Mouse (Mus musculus) B cell, adult 2 months (primary cell): ENCODE results near the gene Man2c1.

Experiments
- DNase-seq, 2 experiments: peaks; one replicate each; pipeline ENCODE4 v3.0.0; 2022

The Man2c1 gene

DNA sequence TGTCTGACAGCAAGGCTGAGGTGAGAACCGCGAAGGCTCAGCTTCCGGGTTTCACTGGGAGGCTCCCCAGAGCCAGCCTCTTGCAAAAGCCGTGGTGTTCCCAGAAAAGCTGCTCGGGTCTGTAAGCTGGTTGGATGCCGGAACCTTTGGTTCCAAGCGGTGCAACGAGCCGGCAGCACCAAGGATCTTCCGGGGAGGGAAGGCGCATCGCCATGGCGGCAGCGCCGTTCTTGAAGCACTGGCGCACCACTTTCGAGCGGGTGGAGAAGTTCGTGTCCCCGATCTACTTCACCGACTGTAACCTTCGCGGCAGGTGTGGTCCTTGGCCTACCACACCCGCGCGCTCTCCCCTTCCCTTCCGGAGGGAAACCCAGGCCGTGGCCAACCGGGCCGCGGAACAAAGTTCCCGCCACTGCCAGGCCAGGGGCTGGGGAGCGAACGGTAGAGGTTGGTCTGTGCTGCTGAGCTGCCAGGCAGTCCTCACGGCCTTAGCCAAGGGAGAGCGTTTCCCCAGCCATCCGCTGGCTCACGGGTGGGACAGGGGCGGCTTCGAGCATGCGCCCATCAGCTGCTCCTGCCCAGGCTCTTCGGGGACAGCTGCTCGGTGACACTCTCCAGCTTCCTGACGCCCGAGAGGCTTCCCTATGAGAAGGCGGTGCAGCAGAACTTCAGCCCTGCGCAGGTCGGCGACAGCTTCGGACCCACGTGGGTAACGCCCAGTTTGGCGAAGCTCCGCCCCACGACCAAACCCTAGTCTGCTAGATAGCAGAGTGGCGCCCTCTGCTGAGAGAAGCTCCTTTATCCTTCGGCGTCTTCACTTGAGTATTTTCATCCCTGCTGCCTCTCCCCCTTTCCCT lies at the start of gene Man2c1:
TSS of gene Man2c1 (plus strand) at position 114 of the 857 bp plus-strand sequence.
- DNase-seq: peak; percentile 96

DNA sequence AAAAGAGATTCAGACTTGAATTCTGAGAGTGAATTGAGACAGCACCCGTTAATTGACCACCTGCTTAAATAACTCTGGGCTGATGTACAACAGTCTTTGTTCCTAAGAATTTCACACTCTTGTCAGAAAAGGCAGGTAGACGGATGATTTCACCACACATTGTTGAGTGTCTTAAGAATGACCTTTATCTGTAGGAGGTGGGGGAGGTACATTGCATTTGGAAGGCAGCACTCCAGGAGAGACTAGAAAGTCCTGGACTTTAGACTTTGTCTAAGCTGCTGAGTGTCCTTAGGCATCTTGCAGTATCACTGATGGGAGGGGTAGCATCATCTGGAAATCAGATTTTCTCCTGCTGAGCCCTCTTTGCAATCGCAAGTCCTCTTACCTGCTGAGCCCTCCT lies 48.3 kb upstream of the Man2c1 start:
- DNase-seq: no peak

DNA sequence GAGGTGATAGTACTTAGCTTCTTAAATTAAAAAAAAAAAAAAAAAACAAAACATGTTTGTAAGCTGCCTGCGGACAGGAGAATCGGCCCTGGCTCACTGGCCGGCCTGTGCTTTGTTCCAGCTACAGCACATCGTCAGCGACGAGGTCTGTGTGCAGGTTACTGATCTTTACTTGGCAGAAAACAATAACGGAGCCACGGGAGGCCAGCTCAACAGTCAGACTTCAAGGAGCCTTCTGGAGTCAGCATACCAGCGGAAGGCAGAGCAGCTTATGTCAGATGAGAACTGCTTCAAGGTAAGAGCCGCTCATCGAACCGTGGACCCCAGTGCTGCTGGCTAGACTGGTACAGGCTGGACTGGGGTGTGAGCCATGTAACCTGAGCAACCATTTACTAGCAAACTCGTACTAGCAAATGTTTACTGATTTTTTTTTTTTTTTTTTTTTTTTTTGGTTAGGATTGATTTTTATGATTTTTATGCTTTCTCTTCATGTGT lies 13.2 kb upstream of the Man2c1 start:
- DNase-seq: no peak

DNA sequence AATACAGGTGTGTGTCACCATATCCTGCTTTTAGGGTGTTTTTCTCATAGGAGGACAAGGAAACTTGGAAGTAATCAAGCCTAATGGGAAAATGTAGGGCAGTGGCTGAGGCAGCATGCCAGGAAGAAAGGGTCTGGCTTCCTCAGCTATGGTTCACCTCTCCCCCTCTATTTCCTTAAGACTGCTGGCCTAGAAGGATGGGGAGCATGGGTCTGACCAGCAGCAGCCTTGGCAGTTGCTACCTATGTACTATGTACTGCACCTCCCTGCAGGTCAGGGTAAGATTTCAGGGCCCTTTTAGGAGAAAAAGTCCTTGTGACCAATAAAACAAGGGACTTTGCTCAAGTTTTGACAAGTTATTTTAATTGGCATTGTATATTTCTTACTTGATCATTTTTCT lies 849 bp upstream of the Man2c1 start:
- no peak for DNase-seq

DNA sequence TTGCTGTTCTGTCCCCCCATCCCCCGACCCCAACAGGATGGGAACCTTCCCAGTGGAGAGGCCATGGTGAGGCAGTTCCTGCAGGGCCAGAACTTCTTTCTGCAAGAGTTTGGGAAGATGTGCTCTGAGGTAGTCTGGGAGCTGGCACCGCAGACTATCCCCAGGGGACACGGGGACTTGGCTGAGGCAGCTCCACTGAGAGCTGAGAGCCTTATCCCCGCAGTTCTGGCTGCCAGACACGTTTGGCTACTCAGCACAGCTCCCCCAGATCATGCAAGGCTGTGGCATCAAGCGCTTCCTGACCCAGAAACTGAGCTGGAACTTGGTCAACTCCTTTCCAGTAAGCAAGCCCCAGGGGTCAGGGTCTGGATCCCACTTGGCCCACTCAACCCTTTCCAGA lies 6.8 kb downstream of the Man2c1 start:
- no peak for DNase-seq

DNA sequence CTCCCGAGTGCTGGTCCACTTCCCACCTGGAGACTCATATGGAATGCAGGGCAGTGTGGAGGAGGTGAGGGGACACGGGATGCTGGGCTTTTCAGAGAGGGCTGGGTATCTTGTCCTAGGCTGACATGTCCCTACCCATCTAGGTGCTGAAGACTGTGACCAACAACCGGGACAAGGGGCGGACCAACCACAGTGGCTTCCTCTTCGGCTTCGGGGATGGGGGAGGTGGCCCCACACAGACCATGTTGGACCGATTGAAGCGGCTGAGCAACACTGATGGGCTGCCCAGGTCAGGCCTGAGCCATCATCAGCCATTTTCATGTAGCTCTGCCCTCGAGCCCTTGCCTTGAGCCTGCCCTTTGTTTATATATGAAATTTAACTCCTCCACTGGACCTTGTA lies 7.3 kb downstream of the Man2c1 start:
- DNase-seq: no peak

DNA sequence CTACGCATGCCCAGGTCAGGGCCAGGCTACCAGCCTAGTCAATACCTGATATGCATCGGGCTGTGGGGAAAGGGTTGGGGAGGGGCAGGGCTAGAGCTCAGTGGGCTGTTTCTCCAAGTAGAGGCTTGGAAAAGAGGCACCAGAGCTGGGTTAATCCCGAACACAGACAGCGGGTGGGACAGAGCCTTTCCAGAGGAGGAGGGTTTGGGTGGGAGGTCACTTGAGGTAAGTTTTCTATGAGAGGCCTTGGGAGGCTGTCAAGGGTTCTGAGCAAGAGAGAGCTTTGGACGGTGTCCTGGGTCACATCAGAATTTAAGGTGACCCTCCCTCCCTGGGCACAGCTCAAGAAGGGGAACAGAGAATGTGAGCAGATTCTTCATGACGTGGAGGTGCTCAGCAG lies 8.0 kb downstream of the Man2c1 start:
- DNase-seq: no peak

DNA sequence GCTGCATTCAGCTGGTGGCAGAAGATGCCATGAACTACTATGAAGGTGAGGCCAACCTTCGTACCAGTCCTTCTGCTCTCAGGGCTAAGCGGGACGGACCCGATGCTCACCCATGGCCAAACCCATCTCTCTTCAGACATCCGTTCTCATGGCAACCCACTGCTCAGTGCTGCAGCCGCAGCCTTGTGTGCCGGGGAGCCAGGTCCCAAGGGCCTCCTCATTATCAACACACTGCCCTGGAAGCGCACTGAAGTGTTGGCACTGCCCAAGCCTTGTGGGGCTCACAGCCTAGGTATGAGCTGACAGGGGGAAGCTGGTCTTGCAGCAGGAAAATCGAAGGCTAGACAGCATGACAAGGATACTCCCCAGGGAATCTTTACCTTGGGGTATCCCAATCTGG lies 8.6 kb downstream of the Man2c1 start:
- DNase-seq: no peak

DNA sequence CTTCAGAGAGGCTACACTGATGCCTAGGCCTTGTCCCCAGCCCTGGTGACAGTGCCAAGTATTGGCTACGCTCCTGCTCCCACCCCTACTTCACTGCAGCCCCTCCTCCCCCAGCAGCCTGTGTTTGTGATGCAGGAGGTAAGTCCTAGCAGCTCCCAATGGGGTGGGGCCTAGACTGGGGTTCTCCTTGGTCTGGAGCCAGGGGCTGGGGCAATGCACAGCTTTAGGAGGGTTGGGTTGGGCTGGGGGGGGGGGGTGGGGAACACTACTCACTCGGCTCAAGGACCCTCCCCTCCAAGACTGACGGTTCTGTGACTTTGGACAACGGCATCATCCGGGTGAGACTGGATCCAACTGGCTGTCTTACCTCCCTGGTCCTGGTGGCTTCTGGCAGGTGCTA lies 9.1 kb downstream of the Man2c1 start:
- no peak for DNase-seq

DNA sequence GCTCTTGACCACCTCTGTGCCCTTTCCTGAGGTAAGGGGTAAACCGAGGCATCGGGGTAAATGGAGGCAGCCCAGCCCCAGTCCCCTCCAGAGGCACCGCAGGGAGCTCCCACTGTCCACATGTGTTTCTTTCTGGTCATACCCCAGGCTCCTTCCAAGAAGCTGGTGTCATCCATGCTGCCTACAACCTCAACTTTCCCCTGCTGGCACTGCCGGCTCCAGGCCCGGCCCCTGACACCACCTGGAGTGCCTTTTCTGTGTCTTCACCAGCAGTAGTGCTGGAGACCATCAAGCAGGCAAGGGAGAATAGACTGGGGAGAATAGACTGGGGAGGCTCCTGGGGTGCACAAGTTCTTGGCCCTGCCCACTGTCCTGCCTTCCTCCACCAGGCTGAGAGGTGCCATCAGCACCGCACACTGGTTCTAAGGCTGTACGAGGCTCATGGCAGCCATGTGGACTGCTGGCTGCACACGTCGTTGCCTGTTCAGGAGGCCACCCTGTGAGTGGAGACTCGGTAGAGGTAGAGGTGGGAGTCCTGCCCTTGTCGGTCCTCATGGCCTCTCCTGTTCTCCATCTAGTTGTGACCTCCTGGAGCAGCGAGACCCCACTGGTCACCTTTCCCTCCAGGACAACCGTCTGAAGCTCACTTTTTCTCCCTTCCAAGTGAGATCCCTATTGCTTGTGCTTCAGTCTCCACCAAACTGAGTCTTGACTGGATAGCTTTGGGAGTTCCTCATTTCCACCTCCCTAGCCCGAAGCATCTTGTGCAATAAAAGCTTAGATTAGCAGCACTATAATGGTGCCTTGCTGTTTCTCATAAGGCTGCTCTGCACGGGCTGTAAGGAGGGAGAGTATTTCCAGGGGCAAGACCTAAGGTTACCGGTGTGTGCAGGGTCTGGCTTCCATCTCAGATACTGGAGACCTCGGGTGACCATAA lies 11.2 kb downstream of the Man2c1 start:
- DNase-seq: no peak

DNA sequence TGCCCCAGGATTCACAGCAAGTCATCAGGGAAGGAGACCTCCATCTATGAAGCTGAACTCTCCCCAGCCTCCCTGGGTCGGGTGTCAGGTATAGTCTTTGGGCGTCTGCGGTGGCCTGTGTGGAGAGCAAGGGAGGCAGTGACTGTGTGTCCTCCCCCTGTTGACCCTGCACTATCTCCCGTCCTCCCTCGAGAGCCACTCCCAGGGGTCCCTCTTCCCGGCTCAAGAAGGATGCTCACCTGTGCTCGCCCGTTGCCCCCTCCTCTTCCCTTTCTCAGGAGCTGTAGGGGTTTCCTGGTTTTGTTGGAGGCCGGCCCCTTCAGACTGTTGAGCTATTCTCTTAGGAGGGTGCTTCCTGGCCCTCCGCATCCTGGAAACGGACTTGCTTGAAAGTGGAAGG lies 12.7 kb downstream of the Man2c1 start:
- DNase-seq: no peak

DNA sequence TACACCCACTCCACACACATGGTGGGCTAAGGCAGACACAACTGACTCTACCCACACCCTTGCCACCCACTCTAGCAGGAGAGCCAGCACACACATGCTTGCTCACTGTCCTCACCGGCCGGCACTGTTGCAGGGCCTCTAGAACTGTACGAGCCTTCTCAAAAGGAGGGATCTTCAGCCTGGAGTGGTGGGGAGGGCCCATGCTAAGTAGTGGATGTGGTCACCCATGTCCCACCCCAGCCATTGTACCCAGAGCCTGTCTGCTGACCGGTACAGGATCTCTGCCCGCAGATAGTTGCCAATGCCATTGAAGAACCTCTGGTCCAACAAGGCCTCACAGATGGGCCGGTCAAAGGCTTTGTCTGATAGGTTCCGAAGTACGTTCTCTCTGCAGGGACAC lies 14.3 kb downstream of the Man2c1 start:
- no peak for DNase-seq

DNA sequence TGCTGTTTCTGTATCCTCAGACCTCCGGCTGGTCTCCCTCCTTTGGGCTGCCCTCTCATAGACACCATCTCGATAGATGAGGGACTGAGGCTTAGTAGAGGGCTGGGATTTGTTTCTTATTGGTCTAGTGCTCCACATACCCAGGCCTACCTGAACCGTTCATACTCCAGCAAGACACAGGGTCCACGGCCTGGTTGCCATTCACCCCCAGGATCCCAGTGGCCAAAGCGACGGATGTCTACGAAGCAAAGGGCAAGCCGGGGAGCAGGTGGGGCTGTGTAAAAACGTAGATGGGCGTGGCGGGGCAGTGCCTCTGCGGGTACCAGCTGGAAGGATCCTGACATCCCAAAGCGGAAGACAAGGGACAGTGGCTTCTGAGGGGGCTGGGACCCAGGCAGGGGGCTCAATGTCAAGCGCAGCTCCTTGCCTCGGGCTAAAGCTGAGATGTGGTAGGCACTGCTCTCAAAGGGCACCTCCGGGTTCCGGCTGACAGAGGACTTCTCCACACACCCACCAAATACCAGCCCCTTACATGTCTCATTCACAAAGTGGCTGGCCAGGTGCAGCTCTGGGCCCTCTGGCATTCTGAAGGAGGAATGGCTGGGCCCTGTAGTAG lies 16.1 kb downstream of the Man2c1 start:
- DNase-seq: no peak

DNA sequence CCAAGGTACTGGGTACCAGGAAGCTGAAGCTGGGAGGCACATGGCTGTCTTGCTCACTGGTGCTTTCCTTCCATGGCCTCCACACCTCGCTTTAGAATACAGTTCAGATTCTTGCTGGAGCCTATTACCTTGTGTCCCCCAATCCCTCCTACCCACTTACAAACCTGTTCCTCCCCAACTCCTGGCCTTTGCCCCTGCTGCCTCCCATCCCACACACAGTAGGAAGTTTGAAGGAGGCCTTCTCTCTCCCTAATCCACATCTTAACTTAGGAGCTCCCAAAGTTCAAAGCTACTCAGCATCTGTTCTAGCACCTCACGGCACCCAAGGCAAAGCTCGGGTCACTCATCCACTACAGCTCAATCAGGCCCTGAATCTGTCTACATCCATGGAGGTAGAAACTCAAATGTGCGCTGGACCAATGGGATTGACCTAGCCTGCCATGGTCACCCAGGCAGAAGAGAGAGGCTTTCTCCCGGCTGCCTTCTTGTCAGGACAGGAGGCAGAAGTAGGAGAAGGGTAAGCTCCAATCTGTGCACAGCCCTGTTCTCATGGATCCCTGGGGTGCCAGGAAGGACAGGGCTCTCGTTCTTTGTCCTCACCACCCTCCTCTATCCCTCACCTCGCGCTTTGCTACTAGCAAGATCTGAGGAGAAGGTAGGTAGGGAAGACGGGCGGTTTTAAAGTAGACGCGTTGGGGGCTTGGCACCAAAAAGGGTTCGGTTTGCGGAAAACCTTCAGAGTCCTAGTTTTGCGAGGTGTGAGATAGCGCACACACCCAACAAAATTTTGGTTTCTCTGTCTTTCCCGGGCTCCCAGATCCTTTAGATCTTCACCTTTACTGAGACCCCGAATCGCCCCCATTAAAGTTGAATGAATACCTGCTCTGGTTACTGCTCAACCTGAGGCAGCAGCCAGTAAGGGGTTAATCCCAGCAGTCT lies 17.0 kb downstream of the Man2c1 start:
- DNase-seq: peak; percentile 33 to 37

DNA sequence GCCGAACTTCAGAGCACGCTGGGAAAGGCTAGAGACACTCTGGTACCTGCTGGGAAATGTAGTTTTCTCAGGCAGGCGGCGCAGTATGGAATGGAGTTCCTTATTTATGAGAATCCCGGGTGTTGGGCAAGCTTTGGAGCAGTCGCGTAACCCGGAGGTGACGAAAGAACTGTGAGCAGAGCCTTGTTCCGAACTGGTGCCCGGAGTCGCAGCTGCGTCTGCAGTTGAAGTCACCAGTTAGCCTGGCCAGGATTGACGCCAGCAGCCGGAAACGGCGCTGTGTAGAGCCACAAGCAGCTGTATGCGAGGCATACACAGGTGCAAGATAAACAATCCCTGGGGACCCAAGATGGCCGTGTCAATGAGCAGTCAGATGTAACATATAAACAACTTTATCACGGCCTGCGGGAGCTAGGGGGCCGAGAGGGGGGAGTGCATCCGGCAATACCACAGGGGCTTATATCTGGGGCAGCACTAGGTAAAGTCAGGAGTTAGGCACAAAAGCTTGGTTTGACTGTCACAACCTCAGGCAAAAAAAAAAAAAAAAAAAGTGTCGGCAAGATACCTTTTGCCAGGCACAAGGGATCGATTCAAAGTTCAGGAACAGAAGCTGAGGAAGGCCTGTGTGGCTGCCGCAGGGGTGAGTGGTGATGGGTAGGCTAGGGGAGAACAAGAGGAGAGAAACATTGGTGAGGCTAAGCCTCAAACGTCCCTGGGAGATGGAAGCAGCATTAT lies 17.8 kb downstream of the Man2c1 start, which contains the start of gene Neil1:
TSS of gene Neil1 (minus strand) at position 162 of the 735 bp plus-strand sequence.
- peak; percentile 88 to 90 for DNase-seq

DNA sequence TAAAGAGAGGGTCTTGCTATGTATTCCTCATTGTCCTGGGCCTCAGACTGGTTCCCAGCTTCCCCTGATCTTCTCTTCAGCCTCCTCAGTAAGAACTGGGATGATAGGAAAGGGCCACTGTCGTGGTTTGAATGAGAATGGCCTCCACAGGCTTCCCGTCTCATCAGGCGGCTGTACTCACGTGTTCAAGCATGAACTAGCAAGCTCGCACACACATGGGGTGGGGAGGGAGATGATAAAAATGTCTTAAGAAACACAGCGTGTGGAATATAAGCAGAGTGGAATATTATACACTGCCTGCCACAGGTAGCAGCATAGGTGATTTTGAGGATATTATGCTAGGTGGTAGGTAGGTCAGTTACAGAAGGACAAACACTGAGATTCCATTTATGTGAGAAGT lies 18.5 kb downstream of the Man2c1 start:
- peak; percentile 38 to 42 for DNase-seq

DNA sequence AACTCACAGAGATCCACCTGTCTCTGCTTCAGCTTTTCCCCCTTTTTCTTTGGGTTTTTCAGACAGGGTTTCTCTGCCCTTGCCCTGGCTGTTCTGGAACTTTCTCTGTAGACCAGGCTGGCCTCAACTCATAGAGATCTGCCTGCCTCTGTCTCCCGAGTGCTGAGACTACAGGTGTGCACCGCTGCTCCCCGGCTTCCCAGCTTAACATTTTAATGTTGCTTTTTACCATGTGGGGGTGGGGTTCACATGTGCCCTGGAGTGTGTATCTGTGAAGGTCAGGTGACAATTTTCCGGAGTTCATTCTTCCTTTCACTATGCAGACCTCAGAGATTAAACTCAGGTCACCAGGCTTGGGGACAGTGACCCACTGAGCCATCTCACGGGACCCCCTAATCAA lies 19.7 kb downstream of the Man2c1 start:
- DNase-seq: no peak

DNA sequence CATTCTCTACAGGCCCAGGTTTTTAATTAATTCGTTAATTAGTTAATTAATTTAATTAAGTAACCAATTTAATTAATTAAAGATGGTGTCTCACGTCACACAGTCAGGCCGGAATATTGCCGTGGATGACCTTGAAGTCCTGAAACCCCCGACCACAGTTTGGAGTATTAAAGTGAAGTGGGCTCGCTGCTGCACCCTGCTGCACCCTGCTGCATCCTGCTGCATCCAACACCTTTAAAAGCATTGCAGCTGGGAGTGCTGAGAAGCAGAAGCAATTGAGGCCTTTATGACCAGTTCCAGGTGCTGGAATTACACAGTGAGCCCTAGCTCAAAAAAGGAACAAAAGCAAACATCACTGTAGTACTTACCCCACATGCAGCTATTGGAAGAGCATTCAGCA lies 21.8 kb downstream of the Man2c1 start:
- no peak for DNase-seq

DNA sequence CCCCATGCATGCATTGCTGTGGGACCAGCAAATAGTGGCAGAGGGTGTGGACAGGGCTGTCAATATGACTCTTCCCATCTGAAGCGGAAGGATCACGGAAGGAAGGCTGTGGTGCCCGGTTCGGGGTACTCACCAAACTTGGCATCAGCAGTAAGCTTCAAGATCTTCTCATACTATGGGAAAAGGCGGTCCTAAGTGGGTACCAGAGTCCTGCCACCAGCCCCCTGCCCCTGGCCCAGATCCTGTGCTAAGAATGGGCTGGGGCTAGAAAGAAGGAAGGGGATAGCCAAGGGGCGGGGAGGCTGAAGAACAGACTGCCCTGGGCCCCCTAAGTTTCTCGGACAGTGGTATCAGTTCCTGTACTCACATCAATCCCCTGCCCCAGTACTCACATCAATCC lies 25.9 kb downstream of the Man2c1 start:
- DNase-seq: no peak

DNA sequence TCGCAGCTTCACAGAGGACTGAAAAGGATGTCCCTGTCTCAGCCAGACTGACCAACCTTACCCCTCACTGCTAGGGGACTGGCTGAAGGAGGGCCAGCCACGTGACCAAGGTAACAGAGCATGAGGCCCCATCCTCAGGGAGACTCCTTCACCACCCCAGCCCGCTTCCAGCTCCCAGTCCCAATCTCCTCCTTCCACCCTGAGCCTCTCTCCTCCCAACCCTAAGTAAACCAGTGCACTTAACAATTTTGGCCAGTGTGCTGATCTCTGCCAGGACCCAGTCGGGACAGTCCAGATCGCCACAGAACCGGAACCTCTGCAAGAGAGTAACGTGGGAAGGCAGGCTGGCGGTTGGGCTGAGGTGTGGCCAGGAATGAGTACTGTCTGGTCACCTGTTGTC lies 26.3 kb downstream of the Man2c1 start:
- no peak for DNase-seq

DNA sequence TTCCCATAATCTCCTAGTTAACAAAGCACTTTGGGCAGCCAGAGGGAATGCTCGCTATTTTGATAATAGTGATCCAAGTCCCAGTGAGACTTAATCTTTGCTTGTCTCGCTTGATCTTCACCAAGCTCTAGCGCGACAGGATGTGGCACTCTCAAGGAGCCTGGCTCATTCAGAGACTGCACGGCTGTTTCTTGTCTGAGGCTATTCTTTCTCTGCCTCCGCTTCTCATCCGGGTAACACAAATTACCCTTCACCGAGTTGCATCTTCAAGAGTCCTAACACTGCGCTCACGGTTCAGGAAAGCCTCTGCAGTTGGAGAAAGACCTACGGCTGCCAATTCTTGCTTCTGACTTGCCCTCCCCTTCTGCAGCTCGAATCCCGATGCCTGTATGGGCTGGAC lies 27.0 kb downstream of the Man2c1 start:
- DNase-seq: no peak
